Mouse (Mus musculus): ENCODE data around the gene Zfp174.

Gene Zfp174

GRCm38 (mm10) chr16:3884201-3885064, 37.4 kb downstream of the Zfp174 start, which contains the start of the genes Zfp597 and Gm20695:
Gene Zfp597, minus strand, starts transcription at chr16:3884561.
Gene Gm20695, plus strand, starts transcription at chr16:3884648.
- in situ Hi-C loops (cut with MboI): loop anchor here (5.0 kb wide), 1 partner anchor 37 kb away; the partner anchor contains the start of gene Zfp174

DNA sequence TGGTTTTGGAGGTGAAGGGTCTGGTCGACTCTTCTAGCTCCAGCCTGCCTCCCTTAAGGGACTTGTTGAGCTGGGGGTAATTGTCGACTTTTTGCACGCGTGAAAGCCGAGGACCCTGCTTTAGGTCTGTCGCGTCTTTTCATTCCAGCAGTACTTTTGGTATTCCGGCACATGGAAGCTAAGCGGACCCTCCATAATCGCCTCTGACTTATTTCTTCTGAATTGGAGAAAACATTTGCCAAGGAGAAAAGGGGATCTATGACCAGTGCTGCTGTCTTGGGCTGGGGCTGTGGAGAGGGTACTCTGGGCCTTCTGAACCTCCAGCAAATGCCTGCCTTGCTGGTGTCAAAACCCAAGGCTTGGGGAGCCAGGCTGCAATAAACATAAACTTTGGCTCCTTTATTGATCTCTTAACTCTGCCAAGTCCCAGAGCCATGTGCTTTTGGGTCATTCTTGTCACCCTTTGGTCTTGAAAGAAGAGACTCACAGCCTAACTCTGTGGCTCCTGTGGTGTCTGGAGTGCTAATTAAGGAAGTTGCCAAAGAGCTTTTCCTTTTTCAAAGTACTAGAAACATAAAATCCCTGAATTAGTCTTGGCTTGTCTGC, 38.1 kb downstream of the Zfp174 start:
- in situ Hi-C loops (cut with MboI): no loop called here

DNA sequence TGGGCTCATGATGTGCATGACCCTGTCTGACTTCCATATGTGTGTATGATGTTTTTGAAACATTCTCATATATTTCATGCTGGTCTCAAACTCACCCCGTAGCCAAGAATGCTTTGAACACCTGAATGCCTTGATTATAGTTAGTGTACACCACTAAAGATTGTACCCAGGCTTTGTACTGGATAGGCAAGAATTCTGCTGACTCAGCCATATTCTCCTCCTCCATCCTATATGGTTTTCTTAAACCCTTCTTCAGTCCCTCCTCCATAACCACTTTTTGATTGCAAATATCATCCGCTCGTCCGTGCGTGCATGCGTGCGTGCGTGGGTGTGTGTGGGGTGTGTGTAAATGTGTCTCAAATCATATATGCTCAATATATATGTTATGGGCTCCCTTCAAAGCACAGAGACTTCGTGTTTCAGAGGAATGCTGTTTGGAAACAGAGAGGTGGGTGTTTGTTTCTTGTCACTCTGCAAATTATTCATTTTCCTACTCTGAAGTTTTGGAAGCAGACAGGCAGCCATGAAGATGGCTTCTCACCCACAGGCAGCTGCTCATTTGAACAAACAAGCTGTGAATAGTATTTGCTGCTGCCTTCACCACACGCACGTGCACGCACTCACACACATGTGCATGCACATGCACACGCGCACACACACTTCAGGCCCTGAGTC, 44.7 kb downstream of the Zfp174 start:
- in situ Hi-C loops (cut with MboI): no loop called here

DNA sequence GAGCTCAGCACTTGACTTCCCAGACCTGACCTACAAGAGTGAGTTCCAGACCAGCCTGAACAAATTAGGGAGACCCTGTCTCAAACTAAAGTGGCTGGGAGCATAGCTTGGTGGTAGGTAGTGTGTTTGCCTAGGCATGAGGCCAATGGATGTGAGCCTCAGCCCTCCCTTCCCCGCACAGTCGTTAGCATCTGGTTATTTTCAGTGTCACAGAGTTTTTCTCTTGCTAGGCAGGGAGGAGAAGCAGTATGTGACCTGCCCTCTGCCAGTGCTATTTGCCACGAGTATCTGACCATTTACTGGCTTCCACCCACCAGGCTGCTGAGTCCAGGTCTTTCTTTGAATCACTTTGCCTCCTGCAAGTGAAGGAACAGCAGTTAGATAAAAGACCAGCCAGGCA, 46.7 kb downstream of the Zfp174 start:
- in situ Hi-C loops (cut with MboI): no loop called here

DNA sequence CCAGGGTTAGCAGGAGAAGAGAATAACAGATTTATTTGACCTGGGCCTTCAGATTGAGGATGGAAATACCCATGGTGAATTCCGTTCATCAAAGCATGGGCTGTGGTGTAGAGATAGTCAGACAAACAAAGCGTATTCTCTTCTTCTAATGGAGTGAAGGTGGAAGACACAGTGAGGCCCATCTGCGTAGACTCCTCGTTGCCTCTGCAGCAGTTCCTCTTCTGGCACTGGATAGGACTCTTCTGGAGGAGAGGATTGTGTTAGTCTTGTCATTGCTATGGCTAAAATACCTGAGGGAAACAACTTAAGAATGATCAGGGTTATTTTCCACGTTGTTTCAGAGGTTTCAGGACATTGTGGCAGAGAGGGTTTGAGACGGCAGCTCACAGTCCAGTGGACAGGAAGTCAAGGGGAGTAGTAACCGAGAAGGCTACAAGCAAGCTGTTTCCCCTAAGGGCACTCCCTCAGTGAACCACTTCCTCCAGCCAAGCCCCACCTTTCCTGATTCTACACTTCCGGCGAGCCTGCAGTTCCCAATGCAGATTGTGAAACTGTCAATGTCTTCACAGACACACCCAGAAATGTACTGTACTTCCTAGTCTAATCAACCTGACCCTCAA, 48.2 kb downstream of the Zfp174 start:
- in situ Hi-C loops (cut with MboI): no loop called here

GRCm38 (mm10) chr16:3896046-3896445, 49.0 kb downstream of the Zfp174 start:
- in situ Hi-C loops (cut with MboI): no loop called here

- in situ Hi-C loops (cut with MboI): no loop called here
Measured at GRCm38 (mm10) chr16:3896553-3896952, 49.5 kb downstream of the Zfp174 start.

DNA sequence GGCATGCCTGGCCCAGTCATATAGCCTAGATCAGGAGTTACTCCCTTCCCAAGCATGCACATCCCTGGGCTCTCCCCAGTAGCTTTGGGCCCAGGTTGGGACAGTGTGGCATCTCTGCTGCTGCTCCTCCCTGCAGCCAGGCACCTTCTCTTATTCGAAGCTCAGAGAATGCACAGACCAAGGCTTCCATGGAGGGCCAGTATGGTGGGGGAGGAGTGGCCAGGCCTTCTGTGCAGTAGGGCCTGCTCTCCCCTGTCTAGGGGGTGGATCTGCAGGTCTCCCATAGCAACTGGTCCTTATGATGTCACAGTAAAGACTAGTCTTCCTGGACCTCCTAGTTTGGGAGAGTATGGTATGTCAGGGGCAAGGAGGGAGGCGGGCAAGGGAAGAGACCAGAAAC, 60.4 kb downstream of the Zfp174 start:
- in situ Hi-C loops (cut with MboI): no loop called here
